Mouse (Mus musculus): Measurements from ENCODE around the gene Ncr1.

- TF ChIP-seq CTCF (IDR thresholded peaks at IDR 0.05; ENCODE audit: borderline replicate concordance, insufficient read depth, low read depth, low read length): no peak
- no peak for TF ChIP-seq POLR2A (IDR thresholded peaks at IDR 0.05; ENCODE audit: borderline replicate concordance, insufficient read depth, low read length)
Measured at GRCm38 (mm10) chr7:4373521-4373920, 36.0 kb downstream of the Ncr1 start.

All from cerebellum, adult 2 months (tissue).